Mouse (Mus musculus) mouse trophoblast stem cell (cell line): ENCODE results near the gene Olfr187.
"Not testable (repeated sequence)": the region's sequence is repeated elsewhere in the genome, so short reads cannot be mapped to it uniquely, and the experiment has no call there.

Experiments used
- in situ Hi-C, 2 experiments: fragments of 300-500 bp; cut with MseI, MboI; formaldehyde crosslinking; loops; 2 replicates in 1 of 2; 3 replicates in 1 of 2; pipeline ENCODE4 v1.15.1; 2025

Olfr187 gene

GRCm38 (mm10) chr16:59039710-59040109, at the start of gene Olfr187:
Gene Olfr187, minus strand, starts transcription at chr16:59039767.
- in situ Hi-C loops, result no loop called here

DNA sequence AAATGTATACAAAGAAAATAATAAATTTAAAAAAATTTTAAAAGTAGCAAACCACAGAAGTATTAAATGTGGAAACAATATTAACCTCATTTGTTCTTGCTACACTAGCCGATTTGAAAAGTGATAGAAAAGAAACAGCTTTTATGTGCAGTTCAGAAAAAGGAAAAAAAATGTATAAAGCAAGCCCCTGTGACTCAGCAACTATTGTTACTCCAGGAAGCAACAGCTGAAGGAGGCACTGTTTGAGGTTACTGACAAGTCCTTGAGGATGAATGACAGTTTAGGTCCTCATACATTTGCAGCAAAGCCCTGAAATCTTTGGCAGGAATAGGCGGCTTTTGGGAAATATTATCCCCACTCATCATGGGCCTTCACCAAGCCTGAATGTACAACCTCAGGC, 41.5 kb upstream of the Olfr187 start:
- in situ Hi-C loops, result not testable (repeated sequence)

DNA sequence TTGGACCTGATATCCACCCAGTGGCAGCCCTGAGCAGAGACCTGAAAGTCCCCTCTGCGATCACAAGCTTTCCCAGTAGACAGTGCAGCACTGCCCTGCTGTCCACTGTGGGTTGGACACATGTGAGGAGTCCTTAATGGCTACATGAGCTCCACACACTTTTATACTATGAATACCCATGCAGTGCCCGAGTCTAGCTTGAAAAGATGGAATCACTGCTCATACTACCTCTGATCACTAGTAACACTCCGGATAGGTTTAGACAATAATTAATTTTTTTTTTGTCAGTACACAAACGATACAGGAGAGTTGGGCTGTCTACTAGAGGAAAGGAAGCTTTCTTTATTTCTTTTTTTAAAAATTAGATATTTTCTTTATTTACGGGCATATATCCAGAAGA, 38.3 kb upstream of the Olfr187 start, which contains the start of gene Olfr190:
Olfr190 (minus strand) TSS at position 101 of the 400 bp plus-strand sequence.
- in situ Hi-C loops, result no loop called here

DNA sequence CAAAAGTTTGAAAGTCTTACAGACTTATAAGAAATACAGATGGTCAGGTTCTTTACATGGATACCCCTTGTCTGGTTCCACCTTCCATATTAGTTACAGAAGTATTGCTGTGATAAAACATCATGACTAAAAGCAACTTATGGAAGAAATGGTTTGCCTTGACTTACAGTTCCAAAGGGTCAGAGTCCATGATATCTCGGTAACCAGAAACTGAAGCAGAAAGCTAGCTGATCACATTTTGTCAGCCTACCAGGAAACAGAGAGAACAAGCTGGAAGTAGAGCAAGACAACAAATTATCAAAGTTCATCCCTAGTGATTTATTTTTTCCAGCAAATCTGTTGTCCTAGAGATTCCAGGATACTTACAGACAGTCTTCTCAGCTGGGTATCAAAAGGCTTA, 34.0 kb upstream of the Olfr187 start:
- in situ Hi-C loops, result no loop called here

DNA sequence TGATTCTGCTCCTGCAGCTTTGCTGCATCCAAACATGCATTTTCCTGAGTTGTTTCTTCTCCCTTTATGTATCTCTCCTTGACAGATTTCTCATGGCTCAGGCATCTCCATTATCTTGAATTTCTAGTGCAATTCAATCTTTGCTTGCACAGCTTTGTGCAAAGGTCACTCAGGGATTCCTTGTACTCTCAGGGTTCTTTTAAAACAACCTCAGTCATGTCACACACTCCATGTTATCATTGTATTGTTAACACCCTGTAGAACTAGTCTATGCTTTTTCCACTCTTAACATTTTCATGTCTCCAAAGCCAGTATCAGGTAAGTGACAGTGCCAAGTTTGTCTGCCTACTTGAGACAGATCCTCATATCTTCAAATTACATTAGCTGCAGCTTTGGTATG, 32.2 kb upstream of the Olfr187 start:
- in situ Hi-C loops, result no loop called here

DNA sequence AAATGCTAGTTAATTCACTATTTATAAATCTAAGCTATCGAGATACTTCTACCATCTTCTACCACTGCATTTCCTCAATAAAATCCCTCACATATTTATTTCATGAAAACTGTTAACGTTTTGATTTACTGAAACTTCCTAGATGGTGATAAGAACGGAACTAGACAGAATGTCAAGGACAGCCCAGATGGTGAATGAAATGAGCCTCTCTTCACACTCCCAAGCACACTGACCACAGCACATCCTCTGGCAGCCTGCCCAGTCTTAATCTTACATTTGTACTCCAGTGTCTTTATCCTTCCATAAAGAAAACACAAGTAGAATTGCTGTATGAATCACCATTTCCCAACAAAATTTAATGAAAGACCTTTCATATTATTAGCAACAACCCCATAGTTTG, 22.8 kb upstream of the Olfr187 start:
- in situ Hi-C loops, result not testable (repeated sequence)

- in situ Hi-C loops, result not testable (repeated sequence)
Observed at GRCm38 (mm10) chr16:59049286-59049685, 9.7 kb upstream of the Olfr187 start.

DNA sequence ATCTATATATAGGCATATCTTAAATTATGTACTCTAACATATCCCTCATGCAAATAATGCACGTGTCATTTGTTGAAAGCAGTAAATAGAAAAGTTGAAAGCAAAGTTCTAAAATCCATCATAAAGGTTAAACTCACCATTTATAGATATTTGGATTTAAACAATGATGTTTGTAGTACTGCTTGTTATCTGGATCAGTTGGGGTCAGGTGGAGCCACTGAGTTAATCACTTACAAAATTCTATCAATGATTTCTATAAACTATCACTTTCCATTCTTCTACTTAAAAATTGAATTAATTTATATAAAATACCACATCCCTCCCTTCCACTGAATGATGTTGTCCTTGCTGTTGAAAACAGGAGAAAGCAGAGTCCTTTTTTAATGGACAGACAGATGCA, 9.3 kb upstream of the Olfr187 start:
- in situ Hi-C loops, result no loop called here

DNA sequence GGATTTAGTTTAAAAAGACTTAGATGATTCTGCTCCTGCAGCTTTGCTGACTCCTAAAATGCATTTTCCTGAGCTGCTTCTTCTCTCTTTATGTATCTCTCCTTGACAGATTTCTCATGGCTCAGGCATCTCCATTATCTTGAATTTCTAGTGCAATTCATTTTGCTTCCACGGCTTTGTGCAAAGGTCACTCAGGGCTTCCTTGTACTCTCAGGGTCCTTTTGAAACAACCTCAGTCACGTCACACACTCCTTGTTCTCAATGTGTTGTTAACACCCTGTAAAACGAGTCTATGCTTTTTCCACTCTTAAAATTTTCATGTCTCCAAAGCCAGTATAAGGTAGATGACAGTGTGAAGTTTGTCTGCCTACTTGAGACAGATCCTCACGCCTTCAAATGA, 8.0 kb upstream of the Olfr187 start:
- in situ Hi-C loops, result no loop called here

DNA sequence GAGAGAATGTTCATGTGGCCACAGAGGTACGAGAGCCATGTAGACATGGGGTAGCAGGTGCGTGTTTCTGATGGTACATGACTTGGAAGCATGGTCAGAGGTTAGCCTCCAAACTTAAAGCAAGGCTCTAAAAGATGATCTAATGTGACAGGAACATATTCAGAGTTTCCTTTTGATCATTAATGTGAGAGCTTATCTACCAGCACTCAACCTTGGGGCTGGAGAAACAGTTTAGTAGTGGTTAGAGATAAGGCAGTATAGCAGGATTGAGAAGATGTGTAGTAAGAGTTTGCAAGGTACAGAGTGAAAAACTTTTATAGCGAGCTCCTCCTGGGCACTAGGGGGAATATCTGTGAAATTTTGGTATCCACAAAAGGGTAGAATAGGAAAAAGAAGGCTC, 6.3 kb upstream of the Olfr187 start:
- in situ Hi-C loops, result no loop called here

GRCm38 (mm10) chr16:59030191-59030590, 9.4 kb downstream of the Olfr187 start, which contains the start of gene Olfr186:
Gene Olfr186, minus strand, starts transcription at chr16:59030291.
- in situ Hi-C loops, result no loop called here

DNA sequence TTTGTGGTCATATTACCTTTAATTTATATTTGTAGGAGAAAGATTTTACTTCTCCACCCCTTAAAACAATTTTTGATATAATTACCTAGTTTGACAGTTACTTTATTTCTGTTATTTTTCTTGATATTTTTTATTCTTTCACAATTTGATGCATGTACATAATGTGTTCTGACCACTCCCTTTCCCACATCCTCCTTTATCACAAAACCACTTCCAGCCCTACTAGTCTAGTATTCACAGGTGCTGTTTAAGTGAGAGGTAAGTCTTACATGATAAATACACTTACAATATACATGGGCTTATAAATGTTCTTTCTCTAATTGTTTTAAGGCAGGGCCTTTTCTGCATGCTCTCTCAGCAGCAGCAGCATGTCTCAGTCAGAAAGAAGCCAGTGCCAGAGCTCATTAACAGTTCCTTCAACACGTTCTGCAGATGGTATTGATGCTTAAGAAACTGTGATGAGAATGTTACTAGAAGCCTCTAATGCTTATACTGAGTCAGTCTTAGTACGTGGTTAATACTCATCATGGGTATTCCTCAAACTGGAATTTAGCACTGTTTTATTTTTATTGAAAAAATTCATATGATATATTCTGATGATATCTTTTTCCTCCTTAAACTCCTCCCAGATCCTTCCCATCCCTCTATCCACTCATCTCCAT, 26.1 kb downstream of the Olfr187 start:
- in situ Hi-C loops, result no loop called here

DNA sequence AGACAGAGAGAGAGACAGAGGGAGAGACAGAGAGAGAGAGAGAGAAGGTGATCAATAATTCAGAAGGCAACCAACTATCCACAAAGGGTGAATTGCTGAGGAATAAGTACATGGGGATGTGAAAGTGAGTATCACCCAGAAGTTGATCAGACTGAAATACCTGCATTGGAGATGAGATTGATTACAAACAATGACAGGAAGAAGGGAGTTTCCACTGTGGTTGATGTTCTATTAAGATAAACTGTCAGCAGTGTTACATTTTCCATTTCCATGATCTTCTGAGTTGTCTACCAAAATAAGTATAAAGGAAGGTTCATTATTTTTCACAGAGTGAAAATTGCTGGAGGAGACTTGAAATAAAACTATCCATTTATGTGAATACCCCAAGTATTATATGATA, 32.4 kb downstream of the Olfr187 start:
- in situ Hi-C loops, result no loop called here

- in situ Hi-C loops, result no loop called here
Observed at GRCm38 (mm10) chr16:58995057-58995456, 44.5 kb downstream of the Olfr187 start, which contains the start of gene Olfr183. Gene Olfr183, plus strand, starts transcription at chr16:58995357.
